Mouse (Mus musculus) thymus, postnatal 25 days (tissue): ENCODE results near the gene Bmpr1b.

Source experiments
- DNase-seq: peaks from one replicate; pipeline ENCODE4 v3.0.0; 2022

Bmpr1b gene

GRCm38 (mm10) chr3:141897698-141898097, 271.5 kb downstream of the Bmpr1b start:
- DNase-seq, result no peak

- DNase-seq, result no peak
These were observed 272.2 kb downstream of the Bmpr1b start for GRCm38 (mm10) chr3:141896870-141897554.

GRCm38 (mm10) chr3:141895096-141895495, 274.1 kb downstream of the Bmpr1b start:
- no peak for DNase-seq

GRCm38 (mm10) chr3:141890668-141891067, 278.6 kb downstream of the Bmpr1b start:
- no peak for DNase-seq

GRCm38 (mm10) chr3:141887476-141888274, 281.6 kb downstream of the Bmpr1b start:
- no peak for DNase-seq

GRCm38 (mm10) chr3:141884190-141884589, 285.0 kb downstream of the Bmpr1b start:
- no peak for DNase-seq

- DNase-seq, result no peak
These were observed 286.7 kb downstream of the Bmpr1b start for GRCm38 (mm10) chr3:141882496-141882895.

GRCm38 (mm10) chr3:141872337-141873042, 296.7 kb downstream of the Bmpr1b start:
- no peak for DNase-seq

GRCm38 (mm10) chr3:141871805-141872204, 297.4 kb downstream of the Bmpr1b start:
- DNase-seq, result no peak

- no peak for DNase-seq
These were observed 306.3 kb downstream of the Bmpr1b start for GRCm38 (mm10) chr3:141862816-141863461.

- no peak for DNase-seq
These were observed 312.1 kb downstream of the Bmpr1b start for GRCm38 (mm10) chr3:141857123-141857522.

- no peak for DNase-seq
These were observed 314.9 kb downstream of the Bmpr1b start for GRCm38 (mm10) chr3:141854339-141854738.

GRCm38 (mm10) chr3:141850141-141850540, 319.1 kb downstream of the Bmpr1b start:
- no peak for DNase-seq

GRCm38 (mm10) chr3:141849206-141849605, 320.0 kb downstream of the Bmpr1b start:
- no peak for DNase-seq

- DNase-seq, result no peak
These were observed 330.4 kb downstream of the Bmpr1b start for GRCm38 (mm10) chr3:141838864-141839263.

- no peak for DNase-seq
These were observed 338.1 kb downstream of the Bmpr1b start for GRCm38 (mm10) chr3:141831135-141831534.

- DNase-seq, result no peak
These were observed 340.9 kb downstream of the Bmpr1b start for GRCm38 (mm10) chr3:141828301-141828700.

- DNase-seq, result no peak
These were observed 349.8 kb downstream of the Bmpr1b start for GRCm38 (mm10) chr3:141819331-141819941.

- DNase-seq, result no peak
These were observed 350.5 kb downstream of the Bmpr1b start for GRCm38 (mm10) chr3:141818615-141819312.

GRCm38 (mm10) chr3:141814776-141815175, 354.4 kb downstream of the Bmpr1b start:
- no peak for DNase-seq

- no peak for DNase-seq
These were observed 357.9 kb downstream of the Bmpr1b start for GRCm38 (mm10) chr3:141811348-141811747.

GRCm38 (mm10) chr3:141810944-141811343, 358.3 kb downstream of the Bmpr1b start:
- DNase-seq, result no peak
